Comparison of ENCODE assay signal across 23 mouse cellular contexts in the genomic region with DNA sequence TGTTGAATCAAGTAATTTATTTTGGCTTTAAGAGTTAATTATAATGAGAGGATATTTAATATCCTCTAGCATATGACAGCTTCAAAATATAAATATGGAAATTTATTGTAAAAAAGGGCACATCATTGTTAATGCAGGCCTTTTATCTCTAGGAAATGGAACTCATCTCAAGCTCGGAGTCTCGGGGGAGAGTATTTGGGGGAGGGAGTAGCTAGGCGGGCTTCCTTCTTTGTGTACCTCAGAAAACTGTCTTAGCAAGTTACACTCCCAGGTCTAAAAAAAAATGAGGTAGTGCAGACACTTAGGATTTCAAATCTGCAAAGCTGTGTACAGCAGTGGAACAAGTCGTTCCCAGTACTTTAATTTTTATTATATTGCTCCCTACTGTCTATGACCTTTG.
"Had no signal": no experiment of that assay in that cellular context is flagged by ENCODE, and none has a peak within 500 bp of the region (broad histone marks: within the 10 kb centered on the region; RNA-seq: fewer than 3 reads in every experiment).

No protein-coding gene starts in this region.

- H3K27me3 ChIP-seq: heart, embryonic 12.5 days; intestine, embryonic 15.5 days; limb, embryonic 12.5 days had no signal

- H3K36me3 ChIP-seq: heart, embryonic 10.5 days; heart, embryonic 12.5 days; intestine, embryonic 15.5 days had no signal

- ATAC-seq: hindbrain, embryonic 16.5 days; inflammation-experienced regulatory T-cells, adult 6 months; intestine, embryonic 15.5 days; intestine, postnatal 0 days had no signal

- H3K9me3 ChIP-seq: heart, embryonic 10.5 days; heart, embryonic 12.5 days; hindbrain, embryonic 10.5 days; intestine, embryonic 15.5 days; limb, embryonic 10.5 days; limb, embryonic 12.5 days had no signal

- H3K9ac ChIP-seq: heart, embryonic 12.5 days; hindbrain, embryonic 14.5 days; intestine, embryonic 15.5 days; limb, embryonic 12.5 days had no signal

- H3K4me2 ChIP-seq: heart, embryonic 12.5 days; hindbrain, embryonic 14.5 days; intestine, embryonic 15.5 days; limb, embryonic 12.5 days; liver, embryonic 11.5 days had no signal

- H3K4me1 ChIP-seq: heart, embryonic 10.5 days; heart, embryonic 12.5 days; hindbrain, embryonic 10.5 days; intestine, embryonic 15.5 days; limb, embryonic 10.5 days; limb, embryonic 12.5 days had no signal

- H3K27ac ChIP-seq: heart, embryonic 10.5 days; hindbrain, embryonic 10.5 days; hindbrain, embryonic 14.5 days; intestine, embryonic 15.5 days; layer of hippocampus, adult 2 months; left cerebral cortex, adult 2 months; limb, embryonic 10.5 days; limb, embryonic 12.5 days had no signal

- H3K4me3 ChIP-seq: heart, embryonic 10.5 days; heart, embryonic 12.5 days; hindbrain, embryonic 10.5 days; intestine, embryonic 15.5 days; layer of hippocampus, adult 2 months; left cerebral cortex, adult 2 months; limb, embryonic 10.5 days; limb, embryonic 12.5 days had no signal

- DNase-seq: gastrocnemius, postnatal 25 days; heart, adult 18-20 months; heart, postnatal 10 days; heart, postnatal 4 days; kidney, adult 18-20 months; kidney, adult 8-10 months; kidney, postnatal 10 days; kidney, postnatal 25 days; kidney, postnatal 4 days; liver had no signal
